ENCODE assay signal across 17 mouse cellular contexts in the genomic region with DNA sequence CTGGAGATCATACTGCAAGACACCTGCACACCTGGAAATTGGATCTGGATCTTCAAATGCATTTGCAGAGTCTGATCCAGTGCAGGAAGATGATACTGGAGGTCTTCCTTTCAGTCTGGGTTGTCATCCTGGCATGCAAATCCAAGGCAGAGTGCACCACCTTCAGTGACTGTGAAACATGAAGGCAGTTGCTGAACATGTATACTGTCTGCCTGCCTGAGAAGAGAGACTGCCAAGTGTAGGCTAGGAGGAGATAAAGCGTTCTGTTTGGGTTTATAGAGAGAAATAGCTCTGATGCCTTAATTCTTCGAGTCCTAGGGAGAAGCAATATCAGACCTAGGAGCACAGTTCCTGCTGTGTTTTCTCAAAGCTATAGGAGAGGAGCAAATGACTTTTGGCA. TPM values are rescaled to one million over a fixed set of nuclear protein-coding genes. Genes with fewer than 3 reads are reported as not detected.
A peak's percentile ranks its signal among the peaks of the same experiment; 100 is the strongest.
DNase-seq lines count a peak whose midpoint lies in the region; ATAC-seq and TF ChIP-seq lines count a peak whose summit lies in the region.
"Had no signal": no experiment of that assay in that cellular context is flagged by ENCODE, and none has a peak within 500 bp of the region (broad histone marks: within the 10 kb centered on the region; RNA-seq: fewer than 3 reads in every experiment).

No protein-coding gene starts in this region.

- no peak for DNase-seq in layer of hippocampus, adult 2 months (ENCODE audit: low spot score in 2 of 2)
- DNase-seq in layer of hippocampus, adult 11-12 months (ENCODE audit: low spot score): no peak
- DNase-seq in midbrain, embryonic 11.5 days (ENCODE audit: low spot score, missing footprints): no peak
- DNase-seq: adrenal gland, adult 2 months; cerebellum, adult 11-12 months; kidney, adult 9 months; layer of hippocampus, postnatal 36 days; left cerebral cortex, postnatal 4 days had no signal

- peak overlapping the region; percentile 42; the same call in 1 of the 2 replicates for H3K27ac ChIP-seq in forebrain, embryonic 12.5 days
- H3K27ac ChIP-seq in forebrain, embryonic 16.5 days (ENCODE audit: low read length): no peak overlapping the region
- peak overlapping the region; percentile 76 for H3K27ac ChIP-seq in layer of hippocampus, adult 2 months
- 0 out of 2 replicates have a peak overlapping the region, but pooled peaks have one; percentile 10 for H3K27ac ChIP-seq in midbrain, embryonic 15.5 days
- no peak overlapping the region for H3K27ac ChIP-seq in midbrain, embryonic 11.5 days (ENCODE audit: low read depth, low read length)
- peak overlapping the region; percentile 35; the same call in 1 of the 2 replicates for H3K27ac ChIP-seq in macrophage
- H3K27ac ChIP-seq: liver, embryonic 15.5 days; neural tube, embryonic 12.5 days had no signal

- H3K36me3 ChIP-seq in forebrain, embryonic 12.5 days (replicated peaks): peaks cover 49% of the 10 kb centered on the region
- H3K36me3 ChIP-seq in forebrain, embryonic 16.5 days (ENCODE audit: control insufficient read depth, insufficient read depth): peaks cover 6% of the 10 kb centered on the region; the same call in 1 of the 2 replicates
- peaks cover 4% of the 10 kb centered on the region; the same call in 1 of the 2 replicates for H3K36me3 ChIP-seq in midbrain, embryonic 15.5 days (replicated peaks)
- peaks cover 7% of the 10 kb centered on the region for H3K36me3 ChIP-seq in midbrain, embryonic 11.5 days (ENCODE audit: control insufficient read depth, insufficient read depth, low read length)
- no peaks in the 10 kb centered on the region for H3K36me3 ChIP-seq in macrophage (ENCODE audit: inconsistent target)

- WGBS in forebrain, embryonic 12.5 days: 90% methylated on average over 2 of the region's 2 CpGs
- 85% methylated on average over 2 of the region's 2 CpGs for WGBS in forebrain, embryonic 16.5 days
- WGBS in midbrain, embryonic 15.5 days: 78% methylated on average over 2 of the region's 2 CpGs
- WGBS in midbrain, embryonic 11.5 days: 82% methylated on average over 2 of the region's 2 CpGs
- 51% methylated on average over 2 of the region's 2 CpGs for WGBS in macrophage (ENCODE audit: missing documents)

- H3K79me2 ChIP-seq in macrophage (ENCODE audit: inconsistent target): peaks cover 64% of the 10 kb centered on the region

- TF ChIP-seq CTCF in layer of hippocampus, adult 2 months (conservative IDR thresholded peaks at IDR 0.05): no peak

- ATAC-seq in forebrain, embryonic 12.5 days (ENCODE audit: low FRiP score): no peak
- ATAC-seq in forebrain, embryonic 16.5 days: no peak
- ATAC-seq in midbrain, embryonic 15.5 days (replicated peaks): no peak
- ATAC-seq in midbrain, embryonic 11.5 days (ENCODE audit: low FRiP score): no peak
- no peak for ATAC-seq in megakaryocyte progenitor cell, adult 5-6 weeks (replicated peaks; ENCODE audit: poor library complexity)

- H3K9me3 ChIP-seq in forebrain, embryonic 12.5 days: no peaks in the 10 kb centered on the region
- no peaks in the 10 kb centered on the region for H3K9me3 ChIP-seq in forebrain, embryonic 16.5 days (ENCODE audit: control insufficient read depth, low read length)
- H3K9me3 ChIP-seq in midbrain, embryonic 15.5 days: no peaks in the 10 kb centered on the region
- no peaks in the 10 kb centered on the region for H3K9me3 ChIP-seq in midbrain, embryonic 11.5 days (ENCODE audit: control insufficient read depth, low read length)
- H3K9me3 ChIP-seq: liver, embryonic 15.5 days; neural tube, embryonic 12.5 days had no signal

- no peak overlapping the region for H3K4me3 ChIP-seq in forebrain, embryonic 12.5 days (replicated peaks)
- no peak overlapping the region for H3K4me3 ChIP-seq in forebrain, embryonic 16.5 days (replicated peaks; ENCODE audit: low read length)
- H3K4me3 ChIP-seq in layer of hippocampus, adult 2 months: no peak overlapping the region
- H3K4me3 ChIP-seq in midbrain, embryonic 15.5 days: no peak overlapping the region
- no peak overlapping the region for H3K4me3 ChIP-seq in midbrain, embryonic 11.5 days (ENCODE audit: low read depth, low read length)
- no peak overlapping the region for H3K4me3 ChIP-seq in macrophage (ENCODE audit: inconsistent target)
- H3K4me3 ChIP-seq: erythroblast, embryonic 14.5 days; liver, embryonic 15.5 days; neural tube, embryonic 12.5 days had no signal

- H3K4me1 ChIP-seq in forebrain, embryonic 12.5 days: no peaks in the 10 kb centered on the region
- no peaks in the 10 kb centered on the region for H3K4me1 ChIP-seq in forebrain, embryonic 16.5 days (replicated peaks; ENCODE audit: control insufficient read depth, insufficient read depth, low read length)
- H3K4me1 ChIP-seq in midbrain, embryonic 15.5 days: peaks cover 15% of the 10 kb centered on the region
- no peaks in the 10 kb centered on the region; the same call in 1 of the 2 replicates for H3K4me1 ChIP-seq in midbrain, embryonic 11.5 days (ENCODE audit: control insufficient read depth, insufficient read depth, low read length)

- H3K27me3 ChIP-seq in forebrain, embryonic 12.5 days: no peaks in the 10 kb centered on the region
- no peaks in the 10 kb centered on the region for H3K27me3 ChIP-seq in forebrain, embryonic 16.5 days (replicated peaks; ENCODE audit: control insufficient read depth, insufficient read depth, low read length)
- no peaks in the 10 kb centered on the region for H3K27me3 ChIP-seq in midbrain, embryonic 15.5 days (replicated peaks)
- H3K27me3 ChIP-seq in midbrain, embryonic 11.5 days (ENCODE audit: control insufficient read depth, insufficient read depth, low read length): no peaks in the 10 kb centered on the region
- H3K27me3 ChIP-seq: liver, embryonic 15.5 days; neural tube, embryonic 12.5 days had no signal

- H3K4me2 ChIP-seq in forebrain, embryonic 12.5 days: no peak overlapping the region
- H3K4me2 ChIP-seq in forebrain, embryonic 16.5 days (ENCODE audit: low read length): no peak overlapping the region
- H3K4me2 ChIP-seq in midbrain, embryonic 15.5 days: no peak overlapping the region
- no peak overlapping the region for H3K4me2 ChIP-seq in midbrain, embryonic 11.5 days
- H3K4me2 ChIP-seq: heart, embryonic 11.5 days; neural tube, embryonic 12.5 days had no signal

- H3K9ac ChIP-seq in forebrain, embryonic 12.5 days: no peak overlapping the region
- H3K9ac ChIP-seq in forebrain, embryonic 16.5 days (replicated peaks; ENCODE audit: low read depth, low read length): no peak overlapping the region
- no peak overlapping the region for H3K9ac ChIP-seq in midbrain, embryonic 15.5 days
- H3K9ac ChIP-seq in midbrain, embryonic 11.5 days (ENCODE audit: low read length): no peak overlapping the region
- H3K9ac ChIP-seq: liver, embryonic 15.5 days; neural tube, embryonic 12.5 days had no signal

RNA-seq across cellular contexts. Expression of a gene that starts 9.0 kb away (rescaled TPM):
- 29.3 and 29.7 TPM in 2 replicates for polyA plus RNA-seq in forebrain, embryonic 12.5 days (2016; fragmentation: Nextera tagmentation; extraction: Ambion mirVana)
- 34.1 and 35.7 TPM in 2 replicates for polyA plus RNA-seq in forebrain, embryonic 16.5 days (2015; fragmentation: Nextera tagmentation; extraction: Ambion mirVana)
- 10 to 100 TPM; 27.5 to 29.4 TPM for total RNA-seq in layer of hippocampus, adult 2 months (2021)
- 25.3 and 25.8 TPM in 2 replicates for polyA plus RNA-seq in midbrain, embryonic 15.5 days (2015; fragmentation: Nextera tagmentation; extraction: Ambion mirVana)
- 26.8 and 29.0 TPM in 2 replicates for polyA plus RNA-seq in midbrain, embryonic 11.5 days (2014; fragmentation: Nextera tagmentation; extraction: Ambion mirVana)
- total RNA-seq in macrophage (2018; cell fraction: chromatin; rRNA removed): 10 to 100 TPM in 22 of 26 experiments, 1 to 10 TPM in 4; 4.5 to 37.0 (median 19.7) TPM
- total RNA-seq in macrophage (2018; cell fraction: cytosol; rRNA removed): 10 to 100 TPM in 6 of 26 experiments, 1 to 10 TPM in 20; 3.1 to 13.2 (median 6.7) TPM
- 10 to 100 TPM in 18 of 26 experiments, 1 to 10 TPM in 8; 5.3 to 27.0 (median 16.1) TPM for total RNA-seq in macrophage (2018; cell fraction: nucleus; rRNA removed)
- polyA plus RNA-seq in macrophage (2018): 5.4 to 8.2 TPM (median 7.6 TPM) in 3 replicates
- total RNA-seq in megakaryocyte progenitor cell, adult 5-6 weeks (2015): 11.3 and 14.5 TPM in 2 replicates
- total RNA-seq in megakaryocyte progenitor cell, adult 5-6 weeks (2017): 19.3 and 26.1 TPM in 2 replicates

RNA-seq across cellular contexts. Expression of a gene that starts 30.0 kb away (rescaled TPM):
- polyA plus RNA-seq in forebrain, embryonic 12.5 days (2016; fragmentation: Nextera tagmentation; extraction: Ambion mirVana): 84.0 and 84.3 TPM in 2 replicates
- 71.6 and 85.9 TPM in 2 replicates for polyA plus RNA-seq in forebrain, embryonic 16.5 days (2015; fragmentation: Nextera tagmentation; extraction: Ambion mirVana)
- 10 to 100 TPM; 31.8 to 32.4 TPM for total RNA-seq in layer of hippocampus, adult 2 months (2021)
- 83.1 and 86.7 TPM in 2 replicates for polyA plus RNA-seq in midbrain, embryonic 15.5 days (2015; fragmentation: Nextera tagmentation; extraction: Ambion mirVana)
- polyA plus RNA-seq in midbrain, embryonic 11.5 days (2014; fragmentation: Nextera tagmentation; extraction: Ambion mirVana): 106 and 108 TPM in 2 replicates
- total RNA-seq in macrophage (2018; cell fraction: chromatin; rRNA removed): 1 to 10 TPM in 1 of 26 experiments, under 1 TPM in 8, not detected in 17; 0.18 to 1.0 (median 0.74) TPM
- total RNA-seq in macrophage (2018; cell fraction: cytosol; rRNA removed): 1 to 10 TPM in 1 of 26 experiments, under 1 TPM in 24, not detected in 1; 0.09 to 1.8 (median 0.22) TPM
- 1 to 10 TPM in 4 of 26 experiments, under 1 TPM in 13, not detected in 9; 0.13 to 2.6 (median 0.54) TPM for total RNA-seq in macrophage (2018; cell fraction: nucleus; rRNA removed)
- polyA plus RNA-seq in macrophage (2018): 0.07 to 0.16 TPM (median 0.09 TPM) in 3 replicates
- total RNA-seq in megakaryocyte progenitor cell, adult 5-6 weeks (2015): 0.12 and 0.54 TPM in 2 replicates
- total RNA-seq in megakaryocyte progenitor cell, adult 5-6 weeks (2017): 0.54 and 2.0 TPM in 2 replicates

Comparison
In these comparisons a context has a peak if more than half of its experiments do, and no peak if none do; other contexts are left out.
1. H3K27ac ChIP-seq: peak in forebrain, embryonic 12.5 days (single experiment), layer of hippocampus, adult 2 months (single experiment), midbrain, embryonic 15.5 days (single experiment) and macrophage (single experiment); none in forebrain, embryonic 16.5 days (single experiment) and midbrain, embryonic 11.5 days (single experiment).
2. RNA of a gene that starts 30.0 kb away (polyA plus RNA-seq): 106 to 108 TPM in midbrain, embryonic 11.5 days, 84.0 to 84.3 TPM in forebrain, embryonic 12.5 days, 83.1 to 86.7 TPM in midbrain, embryonic 15.5 days and 71.6 to 85.9 TPM in forebrain, embryonic 16.5 days; 0.07 to 0.16 TPM in macrophage; every median in the first group is over 10 times any median in the second.